In genomic region chr7:110778933-110779332, GRCm38 (mm10) we compare ENCODE assay signal across 16 mouse cellular contexts. TPM values are rescaled to one million over a fixed set of nuclear protein-coding genes. Genes with fewer than 3 reads are reported as not detected.
DNase-seq lines count a peak whose midpoint lies in the region; ATAC-seq and TF ChIP-seq lines count a peak whose summit lies in the region.
"Had no signal": no experiment of that assay in that cellular context is flagged by ENCODE, and none has a peak within 500 bp of the region (broad histone marks: within the 10 kb centered on the region; RNA-seq: fewer than 3 reads in every experiment).

No protein-coding gene starts in this region.

- DNase-seq in left cerebral cortex, adult 2 months (ENCODE audit: extremely low spot score in 1 of 2, low spot score in 2 of 2), result no peak
- DNase-seq in left cerebral cortex, postnatal 10 days (ENCODE audit: extremely low spot score in 1 of 2, low spot score in 2 of 2), result no peak
- no peak for DNase-seq in layer of hippocampus, postnatal 25 days (ENCODE audit: extremely low spot score in 1 of 2, low spot score in 1 of 2)
- DNase-seq in left cerebral cortex, postnatal 36 days (ENCODE audit: low spot score in 2 of 2), result no peak
- DNase-seq: heart, adult 18-20 months; lung, adult 2 months; right cerebral cortex, postnatal 4 days had no signal

- peaks cover 4% of the 10 kb centered on the region for H3K36me3 ChIP-seq in liver, embryonic 16.5 days (ENCODE audit: control insufficient read depth, insufficient read depth)
- H3K36me3 ChIP-seq: embryonic facial prominence, embryonic 12.5 days; forebrain, embryonic 12.5 days; kidney, embryonic 15.5 days; neural tube, embryonic 13.5 days had no signal

- peaks cover 50% of the 10 kb centered on the region for H3K4me1 ChIP-seq in brown adipose tissue, adult 24 weeks (ENCODE audit: control insufficient read depth, insufficient read depth, insufficient read length, low read length)
- peaks cover 71% of the 10 kb centered on the region for H3K4me1 ChIP-seq in liver, embryonic 16.5 days (ENCODE audit: control insufficient read depth, low read depth, low read length)
- H3K4me1 ChIP-seq: forebrain, embryonic 12.5 days had no signal

- no peak overlapping the region for H3K4me3 ChIP-seq in left cerebral cortex, adult 2 months
- no peak overlapping the region for H3K4me3 ChIP-seq in brown adipose tissue, adult 24 weeks (ENCODE audit: insufficient read depth, low read depth, low read length)
- H3K4me3 ChIP-seq in liver, embryonic 16.5 days (ENCODE audit: low read depth, low read length), result peak overlapping the region; percentile 14
- H3K4me3 ChIP-seq: embryonic facial prominence, embryonic 12.5 days; forebrain, embryonic 12.5 days; kidney, embryonic 15.5 days; neural tube, embryonic 13.5 days had no signal

- H3K27ac ChIP-seq in left cerebral cortex, adult 2 months, result peak overlapping the region; percentile 13; the same call in 1 of the 2 replicates
- H3K27ac ChIP-seq in brown adipose tissue, adult 24 weeks (replicated peaks; ENCODE audit: low read depth, low read length), result peak overlapping the region; percentile 72
- peak overlapping the region; percentile 92 for H3K27ac ChIP-seq in liver, embryonic 16.5 days (ENCODE audit: low read length)
- H3K27ac ChIP-seq: embryonic facial prominence, embryonic 12.5 days; forebrain, embryonic 12.5 days; kidney, embryonic 15.5 days; macrophage had no signal

- TF ChIP-seq CTCF in left cerebral cortex, adult 2 months (IDR thresholded peaks at IDR 0.05), result no peak

- intact Hi-C loops in left cerebral cortex, adult 2 months (cut with DNase I), result no loop called here
- intact Hi-C loops in left cerebral cortex, postnatal 10 days (cut with DNase I), result no loop called here
- intact Hi-C loops in left cerebral cortex, postnatal 36 days (cut with DNase I), result no loop called here

- H3K9ac ChIP-seq in liver, embryonic 16.5 days (ENCODE audit: low read depth, low read length), result peak overlapping the region; percentile 52
- H3K9ac ChIP-seq: embryonic facial prominence, embryonic 12.5 days; forebrain, embryonic 12.5 days; kidney, embryonic 15.5 days; neural tube, embryonic 13.5 days had no signal

- peak; percentile 48 for ATAC-seq in erythroid progenitor cell, adult 5-6 weeks (replicated peaks; ENCODE audit: low FRiP score, poor library complexity, severe bottlenecking)
- ATAC-seq in liver, embryonic 16.5 days (ENCODE audit: low read depth), result peak; percentile 57
- ATAC-seq: CD4-positive, CD25-positive, alpha-beta regulatory T cell, adult 4 months had no signal

- WGBS in liver, embryonic 16.5 days (ENCODE audit: insufficient replicate concordance), result 35% methylated on average over 7 of the region's 7 CpGs

- H3K9me3 ChIP-seq in liver, embryonic 16.5 days (replicated peaks; ENCODE audit: control insufficient read depth, low read length), result no peaks in the 10 kb centered on the region
- H3K9me3 ChIP-seq: embryonic facial prominence, embryonic 12.5 days; forebrain, embryonic 12.5 days; kidney, embryonic 15.5 days; neural tube, embryonic 13.5 days had no signal

- H3K27me3 ChIP-seq in liver, embryonic 16.5 days (ENCODE audit: control insufficient read depth, insufficient read depth, low read depth, low read length), result no peaks in the 10 kb centered on the region
- H3K27me3 ChIP-seq: embryonic facial prominence, embryonic 12.5 days; forebrain, embryonic 12.5 days; kidney, embryonic 15.5 days; neural tube, embryonic 13.5 days had no signal

- H3K4me2 ChIP-seq in liver, embryonic 16.5 days (ENCODE audit: low read depth, low read length), result peak overlapping the region; percentile 82
- H3K4me2 ChIP-seq: embryonic facial prominence, embryonic 12.5 days; forebrain, embryonic 12.5 days; kidney, embryonic 15.5 days; neural tube, embryonic 13.5 days had no signal

RNA-seq across cellular contexts. Expression of gene Ampd3, which starts 10.9 kb away (rescaled TPM):
- total RNA-seq in left cerebral cortex, adult 2 months (2021), result 10 to 100 TPM; 24.4 to 25.3 TPM
- total RNA-seq in left cerebral cortex, postnatal 10 days (2021), result 10 to 100 TPM; 23.4 to 28.3 TPM
- polyA plus RNA-seq in brown adipose tissue, adult 24 weeks (2012; ENCODE audit: insufficient read depth, insufficient read length, missing spikeins), result 22.4 and 30.0 TPM in 2 replicates
- 80.7 and 109 TPM in 2 replicates for total RNA-seq in erythroid progenitor cell, adult 5-6 weeks (2015; ENCODE audit: low replicate concordance)
- 72.2 and 104 TPM in 2 replicates for total RNA-seq in erythroid progenitor cell, adult 5-6 weeks (2017; ENCODE audit: low replicate concordance)
- 32.6 and 34.4 TPM in 2 replicates for polyA plus RNA-seq in liver, embryonic 16.5 days (2015; fragmentation: Nextera tagmentation; extraction: Ambion mirVana)
- total RNA-seq in layer of hippocampus, postnatal 25 days (2021), result 10 to 100 TPM; 20.7 to 27.0 TPM
- total RNA-seq in left cerebral cortex, postnatal 36 days (2021), result 10 to 100 TPM; 19.7 to 25.4 TPM

Comparison
In these comparisons a context has a peak if more than half of its experiments do, and no peak if none do; other contexts are left out.
1. H3K27ac ChIP-seq: peak in every context shown above with its lines; median percentile 92 in liver, embryonic 16.5 days; 72 in brown adipose tissue, adult 24 weeks; 13 in left cerebral cortex, adult 2 months.